Mouse (Mus musculus) kidney, postnatal 25 days (tissue): Measurements from ENCODE around the gene Etv6.

Source experiments
- DNase-seq, 2 experiments: peaks; one replicate each; pipeline ENCODE4 v3.0.0; 2021; ENCODE audit warnings: mixed read lengths in 2 of 2

Gene Etv6

GRCm38 (mm10) chr6:134144231-134145130, 109.0 kb downstream of the Etv6 start:
- peak in 1 of 2 experiments; percentile 59 for DNase-seq

DNA sequence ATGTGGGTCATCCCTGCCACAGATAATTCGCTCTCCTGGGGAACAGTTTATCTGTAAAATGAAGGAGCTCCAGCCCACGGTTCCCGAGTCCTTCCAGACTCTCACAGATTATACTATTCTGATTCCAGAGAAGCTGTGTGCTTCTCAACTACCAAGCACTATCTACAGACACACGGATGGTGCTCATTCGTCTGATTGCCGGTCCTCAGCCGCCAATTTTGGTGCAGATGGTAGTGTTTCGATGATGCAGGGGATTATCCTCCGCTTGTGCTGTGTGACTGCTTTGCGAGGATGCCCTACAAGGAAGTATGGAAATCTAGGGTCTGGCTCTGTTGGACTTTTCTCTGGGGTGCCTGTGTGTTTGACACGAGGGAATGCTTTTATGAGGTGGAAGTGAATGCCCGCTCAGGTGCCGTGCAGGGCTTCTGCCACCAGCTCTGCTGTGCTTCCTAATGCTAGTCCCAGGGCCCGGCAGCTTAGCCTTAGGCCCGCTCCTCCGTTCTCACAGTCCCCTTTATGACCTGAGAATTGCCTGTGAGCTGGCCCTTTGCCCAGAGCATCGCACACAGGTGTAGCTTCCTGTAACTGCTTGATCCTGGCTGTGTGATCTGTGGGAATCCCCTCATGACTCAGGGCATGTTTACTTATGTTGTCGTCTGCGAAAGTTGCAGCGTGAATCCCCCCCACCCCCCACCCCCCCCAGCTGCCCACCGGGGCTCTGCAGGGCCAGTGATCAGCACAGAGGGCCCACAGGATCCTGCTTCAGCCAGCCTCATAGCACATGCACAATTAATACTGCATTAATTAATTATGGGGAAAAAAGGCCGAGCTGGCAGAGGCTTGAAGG, 112.3 kb downstream of the Etv6 start:
- peak; percentile 67 to 80 for DNase-seq

- DNase-seq = no peak
Observed at GRCm38 (mm10) chr6:134148443-134148942, 113.0 kb downstream of the Etv6 start.

GRCm38 (mm10) chr6:134149606-134150005, 114.1 kb downstream of the Etv6 start:
- no peak for DNase-seq

- no peak for DNase-seq
Observed at GRCm38 (mm10) chr6:134151022-134151680, 115.7 kb downstream of the Etv6 start.

- peak; percentile 66 to 81 for DNase-seq
Observed at GRCm38 (mm10) chr6:134151853-134152505, 116.5 kb downstream of the Etv6 start.

GRCm38 (mm10) chr6:134152539-134152938, 117.0 kb downstream of the Etv6 start:
- DNase-seq = no peak

GRCm38 (mm10) chr6:134154746-134155145, 119.2 kb downstream of the Etv6 start:
- peak in 1 of 2 experiments; percentile 58 for DNase-seq

DNA sequence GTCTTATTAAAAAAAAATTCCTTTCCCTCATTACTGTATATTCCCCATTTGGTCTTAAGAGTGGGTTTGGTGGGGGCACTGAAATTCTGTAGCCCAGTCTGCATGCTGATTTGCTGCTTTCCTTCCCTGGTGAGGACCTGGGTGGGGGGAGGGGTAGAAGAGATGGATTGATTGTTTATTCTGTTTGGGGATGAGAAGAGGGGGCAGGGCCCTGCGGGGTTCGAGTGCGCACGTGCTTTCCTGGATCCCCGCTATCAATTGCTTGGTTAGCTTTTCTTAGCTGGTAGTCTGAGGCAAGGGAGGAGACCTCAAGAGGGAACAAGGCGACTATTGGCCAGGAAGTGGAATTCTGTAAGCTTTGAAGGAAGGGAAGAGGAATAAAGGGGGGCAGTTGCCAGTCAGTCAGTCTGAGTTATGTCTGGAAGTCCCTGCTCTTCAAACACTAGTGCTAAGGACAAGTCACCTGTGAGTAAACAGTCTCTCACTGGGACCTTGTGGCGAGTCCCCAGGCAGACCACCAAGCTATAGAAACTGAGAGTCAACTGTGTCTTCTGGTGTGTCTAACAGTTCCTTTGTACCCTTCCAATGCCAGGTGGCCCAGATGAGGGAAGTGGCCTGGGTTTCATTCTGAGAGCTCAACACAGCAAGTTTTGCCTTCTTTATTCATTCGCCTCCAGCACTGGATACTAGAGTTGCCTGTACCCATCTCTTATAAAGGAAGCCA, 120.6 kb downstream of the Etv6 start:
- DNase-seq = no peak

DNA sequence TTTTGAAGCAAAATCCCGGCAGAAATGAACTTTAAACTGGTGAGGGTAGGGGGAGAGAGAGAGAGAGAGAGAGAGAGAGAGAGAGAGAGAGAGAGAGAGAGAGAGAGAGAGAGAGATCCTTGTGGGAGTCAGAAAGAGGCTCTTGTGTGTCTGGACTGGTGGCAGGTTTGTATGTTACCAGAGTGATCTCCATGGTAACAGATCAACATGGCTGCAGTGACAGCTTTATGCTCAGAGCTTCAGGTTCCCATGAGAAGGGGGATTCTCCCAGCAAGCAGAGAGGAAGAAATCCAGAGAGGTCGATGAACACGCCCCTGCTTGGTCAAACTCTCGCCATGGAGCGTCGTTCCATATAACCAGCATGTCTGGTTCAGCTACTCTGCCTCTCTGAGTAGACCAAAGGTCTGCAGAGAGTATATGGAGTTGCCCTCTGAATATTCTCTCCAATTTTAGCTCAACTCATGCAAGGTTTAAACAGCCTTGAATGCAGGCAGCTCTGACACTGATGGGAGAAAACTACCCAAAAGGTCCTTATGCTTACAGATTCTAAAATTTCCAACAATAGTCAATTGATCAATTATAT, 122.1 kb downstream of the Etv6 start:
- no peak for DNase-seq

GRCm38 (mm10) chr6:134158201-134158600, 122.7 kb downstream of the Etv6 start:
- no peak for DNase-seq

GRCm38 (mm10) chr6:134159672-134160071, 124.2 kb downstream of the Etv6 start:
- DNase-seq = peak in 1 of 2 experiments; percentile 56

- no peak for DNase-seq
Observed at GRCm38 (mm10) chr6:134161040-134161439, 125.5 kb downstream of the Etv6 start.

GRCm38 (mm10) chr6:134163346-134163745, 127.8 kb downstream of the Etv6 start:
- no peak for DNase-seq

DNA sequence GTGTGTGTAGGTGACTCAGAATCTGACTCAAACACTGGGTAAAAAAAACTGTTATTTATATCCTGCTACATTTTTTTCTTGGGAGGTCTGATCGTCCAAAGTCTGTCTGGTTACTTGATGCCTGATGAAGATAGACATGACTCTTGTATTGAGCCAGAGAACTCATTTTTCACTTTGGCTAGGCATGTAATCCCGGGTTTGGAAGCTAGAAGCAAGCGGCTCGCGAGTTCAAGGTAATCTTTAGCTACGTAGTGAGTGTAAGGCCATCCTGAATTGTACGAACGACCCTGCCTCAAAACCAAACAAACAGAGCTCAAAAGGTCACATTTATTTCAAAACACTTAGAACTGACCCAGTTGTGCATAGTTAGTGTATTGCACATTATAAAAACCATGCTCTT, 128.9 kb downstream of the Etv6 start:
- DNase-seq = no peak

- no peak for DNase-seq
Observed at GRCm38 (mm10) chr6:134165012-134165411, 129.5 kb downstream of the Etv6 start.

DNA sequence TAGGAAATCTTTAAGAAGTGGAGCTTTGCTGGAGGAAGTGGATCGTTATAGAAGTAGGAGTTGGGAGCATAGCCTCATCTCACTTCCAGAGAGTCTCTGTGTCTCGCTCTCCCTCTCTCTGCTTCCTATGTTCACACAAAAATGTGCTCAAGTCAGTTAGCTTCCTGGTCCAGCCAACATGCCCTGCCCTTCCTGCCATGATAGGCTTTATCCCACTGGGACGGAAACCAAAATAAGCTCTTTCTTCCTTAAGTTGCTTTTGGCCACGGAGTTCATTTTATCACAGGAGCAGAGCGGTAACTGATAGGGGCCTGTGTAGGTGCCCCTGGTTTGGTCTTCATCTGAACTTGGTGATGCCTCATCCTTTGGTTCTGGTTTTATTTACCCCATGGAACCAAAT, 132.5 kb downstream of the Etv6 start:
- DNase-seq = no peak

- DNase-seq = no peak
Observed at GRCm38 (mm10) chr6:134168799-134169198, 133.3 kb downstream of the Etv6 start.

DNA sequence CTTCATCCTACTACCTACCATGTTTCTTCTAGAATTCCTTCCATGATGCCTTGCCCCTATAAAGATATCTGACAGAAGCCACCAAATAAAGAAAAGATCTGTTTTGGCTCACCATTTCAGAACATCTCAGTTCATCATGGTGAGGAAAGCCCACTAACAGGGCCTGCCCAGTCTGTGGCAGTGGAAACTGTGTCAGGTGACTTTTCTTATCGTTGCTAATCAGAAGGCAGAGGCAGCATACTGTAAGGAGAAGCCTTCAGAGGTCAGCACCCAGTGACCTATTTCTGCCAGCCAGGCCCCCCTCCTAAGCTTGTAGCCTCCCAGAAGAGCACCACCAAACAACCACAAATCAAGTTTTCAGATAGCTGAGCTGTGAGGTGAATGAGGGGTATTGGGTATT, 135.7 kb downstream of the Etv6 start:
- no peak for DNase-seq

GRCm38 (mm10) chr6:134171906-134172728, 136.6 kb downstream of the Etv6 start:
- DNase-seq = peak in 1 of 2 experiments; percentile 45
